Comparison of ENCODE assay signal across 9 mouse cellular contexts in the genomic region with DNA sequence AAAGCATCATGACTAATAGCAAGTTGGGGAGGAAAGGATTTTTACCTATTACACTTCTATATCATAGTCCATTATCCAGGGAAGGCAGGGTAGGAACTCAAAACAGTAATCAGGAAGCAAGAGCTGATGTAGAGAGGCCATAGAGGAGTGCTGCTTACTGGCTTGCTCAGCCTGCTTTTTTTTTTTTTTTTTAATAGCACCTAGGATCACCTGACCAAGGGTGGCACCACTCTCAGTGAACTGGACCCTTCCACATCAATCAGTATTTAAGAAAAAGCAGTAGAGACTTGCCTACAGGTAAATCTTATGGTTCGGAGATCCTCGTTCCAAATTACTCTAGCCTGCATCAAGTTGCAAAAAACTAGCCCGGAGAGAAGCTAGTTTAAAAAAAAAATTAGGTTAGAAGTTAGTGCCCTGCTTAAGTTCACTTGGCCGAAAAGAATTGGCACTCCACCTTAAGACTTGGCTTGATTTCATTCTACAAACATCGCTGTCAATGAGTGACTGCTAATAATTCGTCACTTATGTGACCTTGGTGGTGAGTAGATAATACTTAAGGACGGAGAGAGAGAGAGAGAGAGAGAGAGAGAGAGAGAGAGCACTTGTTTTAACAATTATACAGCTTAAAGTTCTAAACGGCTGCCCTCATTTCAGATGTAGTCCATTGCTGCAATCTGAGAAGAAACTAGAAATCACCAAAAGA. TPM values are rescaled to one million over a fixed set of nuclear protein-coding genes. Genes with fewer than 3 reads are reported as not detected.
DNase-seq lines count a peak whose midpoint lies in the region; ATAC-seq lines count a peak whose summit lies in the region.
"Had no signal": no experiment of that assay in that cellular context is flagged by ENCODE, and none has a peak within 500 bp of the region (broad histone marks: within the 10 kb centered on the region; RNA-seq: fewer than 3 reads in every experiment).

No protein-coding gene starts in this region.

- no peaks in the 10 kb centered on the region for H3K36me3 ChIP-seq in heart, embryonic 15.5 days
- no peaks in the 10 kb centered on the region for H3K36me3 ChIP-seq in embryonic facial prominence, embryonic 13.5 days
- H3K36me3 ChIP-seq in midbrain, embryonic 15.5 days (replicated peaks): no peaks in the 10 kb centered on the region

- peak overlapping the region; percentile 84; the same call in 1 of the 2 replicates for H3K27ac ChIP-seq in heart, embryonic 15.5 days
- H3K27ac ChIP-seq in embryonic facial prominence, embryonic 13.5 days: no peak overlapping the region; the same call in 1 of the 2 replicates
- H3K27ac ChIP-seq in midbrain, embryonic 15.5 days: no peak overlapping the region

- no peak overlapping the region for H3K9ac ChIP-seq in heart, embryonic 15.5 days
- H3K9ac ChIP-seq in embryonic facial prominence, embryonic 13.5 days: 0 out of 2 replicates have a peak overlapping the region, but pooled peaks have one; percentile 77
- no peak overlapping the region for H3K9ac ChIP-seq in midbrain, embryonic 15.5 days

- peak overlapping the region; percentile 89 for H3K4me2 ChIP-seq in heart, embryonic 15.5 days
- peak overlapping the region; percentile 71 for H3K4me2 ChIP-seq in embryonic facial prominence, embryonic 13.5 days
- peak overlapping the region; percentile 77 for H3K4me2 ChIP-seq in midbrain, embryonic 15.5 days

- intact Hi-C loops in heart, postnatal 14 days (cut with DNase I): loop anchor here (2.0 to 10.0 kb wide), 2 partner anchors 91 to 401 kb away; a partner anchor contains a TSS

- no peaks in the 10 kb centered on the region for H3K9me3 ChIP-seq in heart, embryonic 15.5 days (replicated peaks)
- H3K9me3 ChIP-seq in embryonic facial prominence, embryonic 13.5 days: no peaks in the 10 kb centered on the region
- no peaks in the 10 kb centered on the region for H3K9me3 ChIP-seq in midbrain, embryonic 15.5 days

- no peak for ATAC-seq in heart, embryonic 15.5 days (replicated peaks; ENCODE audit: insufficient number of reproducible peaks, insufficient read depth, low FRiP score, low read depth)
- ATAC-seq in embryonic facial prominence, embryonic 13.5 days (ENCODE audit: insufficient number of reproducible peaks, insufficient read depth, low FRiP score, low TSS enrichment, low read depth): no peak
- no peak for ATAC-seq in midbrain, embryonic 15.5 days (replicated peaks)

- WGBS in heart, embryonic 15.5 days: 39% methylated on average over 8 of the region's 8 CpGs
- WGBS in embryonic facial prominence, embryonic 13.5 days: 47% methylated on average over 8 of the region's 8 CpGs
- WGBS in midbrain, embryonic 15.5 days: 58% methylated on average over 8 of the region's 8 CpGs

- no peak for DNase-seq in heart, postnatal 14 days
- peak; percentile 91 for DNase-seq in kidney, adult 9 months
- no peak for DNase-seq in urinary bladder, postnatal 4 days (ENCODE audit: low spot score in 2 of 2)
- DNase-seq in left cerebral cortex, adult 11 months (ENCODE audit: low spot score): no peak
- DNase-seq in cerebellum, adult 8-10 months: no peak

- peaks cover 38% of the 10 kb centered on the region for H3K4me1 ChIP-seq in heart, embryonic 15.5 days (replicated peaks)
- H3K4me1 ChIP-seq in embryonic facial prominence, embryonic 13.5 days: peaks cover 44% of the 10 kb centered on the region
- H3K4me1 ChIP-seq in midbrain, embryonic 15.5 days: peaks cover 42% of the 10 kb centered on the region

- no peaks in the 10 kb centered on the region for H3K27me3 ChIP-seq in heart, embryonic 15.5 days
- H3K27me3 ChIP-seq in embryonic facial prominence, embryonic 13.5 days: no peaks in the 10 kb centered on the region
- no peaks in the 10 kb centered on the region for H3K27me3 ChIP-seq in midbrain, embryonic 15.5 days (replicated peaks)
- H3K27me3 ChIP-seq: Patski had no signal

- H3K4me3 ChIP-seq in heart, embryonic 15.5 days: peak overlapping the region; percentile 76
- H3K4me3 ChIP-seq in embryonic facial prominence, embryonic 13.5 days: peak overlapping the region; percentile 61
- peak overlapping the region; percentile 72 for H3K4me3 ChIP-seq in midbrain, embryonic 15.5 days

RNA-seq across cellular contexts. Expression of a gene that starts 1.0 kb away (rescaled TPM):
- polyA plus RNA-seq in heart, embryonic 15.5 days (2015; fragmentation: Nextera tagmentation; extraction: Ambion mirVana): 4.9 and 5.1 TPM in 2 replicates
- 10 to 100 TPM; 10.3 to 12.5 TPM for total RNA-seq in heart, postnatal 14 days (2021)
- 12.0 and 12.5 TPM in 2 replicates for polyA plus RNA-seq in embryonic facial prominence, embryonic 13.5 days (2015; fragmentation: Nextera tagmentation; extraction: Ambion mirVana)
- polyA plus RNA-seq in midbrain, embryonic 15.5 days (2015; fragmentation: Nextera tagmentation; extraction: Ambion mirVana): 9.5 and 10.5 TPM in 2 replicates

RNA-seq across cellular contexts. Expression of a gene that starts 3.2 kb away (rescaled TPM):
- polyA plus RNA-seq in heart, embryonic 15.5 days (2015; fragmentation: Nextera tagmentation; extraction: Ambion mirVana): 22.2 and 26.4 TPM in 2 replicates
- total RNA-seq in heart, postnatal 14 days (2021): 10 to 100 TPM; 11.8 to 11.9 TPM
- 37.9 and 41.4 TPM in 2 replicates for polyA plus RNA-seq in embryonic facial prominence, embryonic 13.5 days (2015; fragmentation: Nextera tagmentation; extraction: Ambion mirVana)
- polyA plus RNA-seq in midbrain, embryonic 15.5 days (2015; fragmentation: Nextera tagmentation; extraction: Ambion mirVana): 7.0 and 7.8 TPM in 2 replicates

RNA-seq across cellular contexts. Expression of a gene that starts 27.6 kb away (rescaled TPM):
- polyA plus RNA-seq in heart, embryonic 15.5 days (2015; fragmentation: Nextera tagmentation; extraction: Ambion mirVana): 7.1 and 7.6 TPM in 2 replicates
- total RNA-seq in heart, postnatal 14 days (2021): 10 to 100 TPM in 1 of 2 experiments, 1 to 10 TPM in 1; 9.7 to 12.8 TPM
- polyA plus RNA-seq in embryonic facial prominence, embryonic 13.5 days (2015; fragmentation: Nextera tagmentation; extraction: Ambion mirVana): 7.3 and 11.0 TPM in 2 replicates
- polyA plus RNA-seq in midbrain, embryonic 15.5 days (2015; fragmentation: Nextera tagmentation; extraction: Ambion mirVana): 119 and 123 TPM in 2 replicates

Comparison
In these comparisons a context has a peak if more than half of its experiments do, and no peak if none do; other contexts are left out.
1. RNA of a gene that starts 27.6 kb away (polyA plus RNA-seq): 119 to 123 TPM in midbrain, embryonic 15.5 days; 7.3 to 11.0 TPM in embryonic facial prominence, embryonic 13.5 days and 7.1 to 7.6 TPM in heart, embryonic 15.5 days; every median in the first group is over 10 times any median in the second.
2. Peak in every context shown above with its lines, with median percentiles within 50 percentile points of each other: H3K4me2 ChIP-seq and H3K4me3 ChIP-seq.